Mouse (Mus musculus): ENCODE results near the gene Kmt2b. TPM values are rescaled to one million over a fixed set of nuclear protein-coding genes. Genes with fewer than 3 reads are reported as not detected.

Kmt2b gene
- polyA plus RNA-seq, 1 experiment = 14.4 TPM

GRCm38 (mm10) chr7:30629013-30629412, 40.5 kb upstream of the Kmt2b start:
- Histone ChIP-seq H3ac (ENCODE audit: control insufficient read depth, insufficient read length, low read depth) (no peak overlapping the region), H3K36me3 (ENCODE audit: control insufficient read depth, insufficient read depth) (peaks cover 4% of the 10 kb centered on the region), H3K79me3 (ENCODE audit: low read depth) (peaks cover 13% of the 10 kb centered on the region), H3K27me3 (ENCODE audit: control insufficient read depth, insufficient read depth, insufficient read length) (peaks cover 31% of the 10 kb centered on the region), H3K4me3 (ENCODE audit: insufficient read depth, poor library complexity, severe bottlenecking) (no peak overlapping the region), H3K79me2 (ENCODE audit: control insufficient read depth, insufficient read depth) (peaks cover 19% of the 10 kb centered on the region)
- TF ChIP-seq FOSL1 (IDR thresholded peaks at IDR 0.05; ENCODE audit: insufficient read depth, low read length, poor library complexity, severe bottlenecking) (no peak), CEBPB (IDR thresholded peaks at IDR 0.05; ENCODE audit: low read depth) (no peak), MYOD1 (IDR thresholded peaks at IDR 0.05; ENCODE audit: control insufficient read depth, insufficient read length, low read depth) (no peak), MAX (IDR thresholded peaks at IDR 0.05) (no peak), MYOG (IDR thresholded peaks at IDR 0.05; ENCODE audit: control insufficient read depth, extremely low read depth, insufficient read length) (no peak)

GRCm38 (mm10) chr7:30626647-30627046, 38.1 kb upstream of the Kmt2b start:
- TF ChIP-seq MAX (IDR thresholded peaks at IDR 0.05) = no peak
- TF ChIP-seq MYOG (IDR thresholded peaks at IDR 0.05; ENCODE audit: control insufficient read depth, extremely low read depth, insufficient read length) = no peak
- TF ChIP-seq CEBPB (IDR thresholded peaks at IDR 0.05; ENCODE audit: low read depth) = no peak
- TF ChIP-seq CTCF (IDR thresholded peaks at IDR 0.05; ENCODE audit: control insufficient read depth, insufficient read depth, insufficient read length) = no peak
- no peak for TF ChIP-seq MYOD1 (IDR thresholded peaks at IDR 0.05; ENCODE audit: control insufficient read depth, insufficient read length, low read depth)
- TF ChIP-seq FOSL1 (IDR thresholded peaks at IDR 0.05; ENCODE audit: insufficient read depth, low read length, poor library complexity, severe bottlenecking) = no peak
- H3K79me2 ChIP-seq (ENCODE audit: control insufficient read depth, insufficient read depth) = peaks cover 37% of the 10 kb centered on the region
- H3K27me3 ChIP-seq (ENCODE audit: control insufficient read depth, insufficient read depth, insufficient read length) = peaks cover 14% of the 10 kb centered on the region
- H3K4me3 ChIP-seq (ENCODE audit: insufficient read depth, poor library complexity, severe bottlenecking) = no peak overlapping the region
- H3ac ChIP-seq (ENCODE audit: control insufficient read depth, insufficient read length, low read depth) = no peak overlapping the region
- peaks cover 18% of the 10 kb centered on the region for H3K36me3 ChIP-seq (ENCODE audit: control insufficient read depth, insufficient read depth)
- H3K79me3 ChIP-seq (ENCODE audit: low read depth) = peaks cover 17% of the 10 kb centered on the region

GRCm38 (mm10) chr7:30625530-30626384, 37.2 kb upstream of the Kmt2b start, which contains the start of gene Cox6b1:
Cox6b1 (minus strand) TSS chr7:30626151.
- Histone ChIP-seq H3K27me3 (ENCODE audit: control insufficient read depth, insufficient read depth, insufficient read length) (peaks cover 9% of the 10 kb centered on the region), H3K36me3 (ENCODE audit: control insufficient read depth, insufficient read depth) (peaks cover 23% of the 10 kb centered on the region), H3K79me3 (ENCODE audit: low read depth) (peaks cover 20% of the 10 kb centered on the region), H3K79me2 (ENCODE audit: control insufficient read depth, insufficient read depth) (peaks cover 37% of the 10 kb centered on the region), H3ac (ENCODE audit: control insufficient read depth, insufficient read length, low read depth) (peak within 1 kb of the TSS; percentile 77), H3K4me3 (ENCODE audit: insufficient read depth, poor library complexity, severe bottlenecking) (peak within 1 kb of the TSS; percentile 84)
- TF ChIP-seq FOSL1 (IDR thresholded peaks at IDR 0.05; ENCODE audit: insufficient read depth, low read length, poor library complexity, severe bottlenecking) = no peak
- TF ChIP-seq MAX (IDR thresholded peaks at IDR 0.05) = peak; percentile 44

DNA sequence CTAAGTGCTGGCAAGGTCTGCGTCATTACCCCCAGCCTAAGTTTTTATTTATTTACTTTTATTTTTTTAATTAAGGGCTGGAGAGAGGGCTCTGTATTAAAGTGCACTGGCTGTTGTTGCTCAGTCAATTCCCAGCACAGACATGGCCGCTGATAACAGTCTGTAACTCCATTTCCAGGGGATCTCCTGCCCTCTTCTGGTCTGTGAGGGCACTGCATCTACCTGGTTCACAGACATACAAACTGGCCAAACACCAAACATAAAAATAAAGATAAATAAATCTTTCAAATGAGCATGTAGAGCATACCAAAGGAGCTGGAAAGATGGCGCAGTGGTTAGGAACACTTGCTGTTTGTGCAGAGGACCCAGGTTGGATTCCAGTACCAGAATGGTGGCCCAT, 30.7 kb upstream of the Kmt2b start:
- no peak overlapping the region for H3ac ChIP-seq (ENCODE audit: control insufficient read depth, insufficient read length, low read depth)
- H3K79me3 ChIP-seq (ENCODE audit: low read depth) = peaks cover 7% of the 10 kb centered on the region
- no peaks in the 10 kb centered on the region for H3K27me3 ChIP-seq (ENCODE audit: control insufficient read depth, insufficient read depth, insufficient read length)
- no peak overlapping the region for H3K4me3 ChIP-seq (ENCODE audit: insufficient read depth, poor library complexity, severe bottlenecking)
- peaks cover 25% of the 10 kb centered on the region for H3K79me2 ChIP-seq (ENCODE audit: control insufficient read depth, insufficient read depth)
- TF ChIP-seq MYOD1 (IDR thresholded peaks at IDR 0.05; ENCODE audit: control insufficient read depth, insufficient read length, low read depth) (no peak), MAX (IDR thresholded peaks at IDR 0.05) (no peak), USF1 (IDR thresholded peaks at IDR 0.05; ENCODE audit: low read depth) (no peak), MYOG (IDR thresholded peaks at IDR 0.05; ENCODE audit: control insufficient read depth, extremely low read depth, insufficient read length) (no peak), CEBPB (IDR thresholded peaks at IDR 0.05; ENCODE audit: low read depth) (no peak)
- H3K36me3 ChIP-seq (ENCODE audit: control insufficient read depth, insufficient read depth) = peaks cover 41% of the 10 kb centered on the region

DNA sequence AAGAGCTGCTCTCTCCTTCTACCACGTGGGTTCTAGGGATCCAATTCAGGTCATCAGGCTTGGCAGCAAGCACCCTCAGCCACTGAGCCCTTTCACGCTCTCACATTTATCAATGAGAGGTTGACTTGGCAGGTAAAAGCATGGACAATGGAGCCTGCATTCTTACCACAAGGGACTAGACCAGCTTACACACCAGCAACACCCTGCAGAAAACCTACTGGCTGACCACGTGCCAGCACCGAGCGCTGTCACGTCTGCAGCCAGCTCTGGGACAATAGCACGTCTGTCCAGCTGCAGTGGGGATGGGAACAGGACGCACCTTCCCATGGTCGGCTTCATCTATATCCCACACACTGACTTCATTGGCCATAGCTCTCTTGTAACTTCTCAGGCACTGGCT, 30.1 kb upstream of the Kmt2b start:
- H3K36me3 ChIP-seq (ENCODE audit: control insufficient read depth, insufficient read depth) = peaks cover 37% of the 10 kb centered on the region
- peaks cover 20% of the 10 kb centered on the region for H3K79me2 ChIP-seq (ENCODE audit: control insufficient read depth, insufficient read depth)
- H3K4me3 ChIP-seq (ENCODE audit: insufficient read depth, poor library complexity, severe bottlenecking) = no peak overlapping the region
- peaks cover 5% of the 10 kb centered on the region for H3K79me3 ChIP-seq (ENCODE audit: low read depth)
- H3K27me3 ChIP-seq (ENCODE audit: control insufficient read depth, insufficient read depth, insufficient read length) = no peaks in the 10 kb centered on the region
- no peak overlapping the region for H3ac ChIP-seq (ENCODE audit: control insufficient read depth, insufficient read length, low read depth)
- TF ChIP-seq MYOD1 (IDR thresholded peaks at IDR 0.05; ENCODE audit: control insufficient read depth, insufficient read length, low read depth) = no peak
- no peak for TF ChIP-seq CEBPB (IDR thresholded peaks at IDR 0.05; ENCODE audit: low read depth)
- TF ChIP-seq MAX (IDR thresholded peaks at IDR 0.05) = no peak

DNA sequence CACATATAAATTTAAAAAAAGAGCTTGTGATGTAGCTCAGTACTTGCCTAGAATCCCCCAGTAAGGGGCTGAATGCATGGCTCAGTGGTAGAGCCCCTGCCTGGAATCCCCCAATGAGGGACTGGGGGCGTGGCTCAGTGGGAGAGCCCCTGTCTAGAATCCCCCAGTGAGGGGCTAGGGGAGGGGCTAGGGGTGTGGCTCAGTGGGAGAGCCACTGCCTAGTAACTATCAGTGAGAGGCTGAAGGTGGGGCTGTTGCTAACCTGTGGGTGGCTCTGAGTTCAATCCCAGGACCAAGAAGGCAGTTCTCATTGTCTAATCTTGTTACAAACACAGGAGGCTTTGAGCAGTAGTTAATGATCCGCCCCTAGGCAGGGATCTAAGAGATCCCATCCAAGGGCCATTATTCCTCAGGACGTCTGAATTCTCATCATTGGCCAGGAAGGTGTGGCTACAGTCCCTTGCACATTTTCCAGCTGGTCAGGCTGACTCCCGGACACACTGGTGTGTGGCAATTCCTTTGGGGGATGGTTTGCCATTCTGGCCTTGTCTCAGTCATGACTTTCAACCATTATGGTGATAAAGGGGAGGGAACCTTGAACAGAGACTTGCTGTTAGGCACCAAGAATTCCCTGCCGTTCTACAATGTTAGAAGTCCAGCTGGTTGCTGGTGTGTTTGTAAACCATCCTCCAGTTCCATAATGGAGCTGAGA, 26.7 kb upstream of the Kmt2b start:
- TF ChIP-seq USF1 (IDR thresholded peaks at IDR 0.05; ENCODE audit: low read depth) (no peak), MAX (IDR thresholded peaks at IDR 0.05) (no peak), CTCF (IDR thresholded peaks at IDR 0.05; ENCODE audit: control insufficient read depth, insufficient read depth, insufficient read length) (no peak), MYOG (IDR thresholded peaks at IDR 0.05; ENCODE audit: control insufficient read depth, extremely low read depth, insufficient read length) (no peak), MYOD1 (IDR thresholded peaks at IDR 0.05; ENCODE audit: control insufficient read depth, insufficient read length, low read depth) (no peak), CEBPB (IDR thresholded peaks at IDR 0.05; ENCODE audit: low read depth) (no peak), FOSL1 (IDR thresholded peaks at IDR 0.05; ENCODE audit: insufficient read depth, low read length, poor library complexity, severe bottlenecking) (no peak)
- Histone ChIP-seq H3K4me3 (ENCODE audit: insufficient read depth, poor library complexity, severe bottlenecking) (no peak overlapping the region), H3K79me3 (ENCODE audit: low read depth) (no peaks in the 10 kb centered on the region), H3K27me3 (ENCODE audit: control insufficient read depth, insufficient read depth, insufficient read length) (no peaks in the 10 kb centered on the region), H3K36me3 (ENCODE audit: control insufficient read depth, insufficient read depth) (peaks cover 18% of the 10 kb centered on the region), H3ac (ENCODE audit: control insufficient read depth, insufficient read length, low read depth) (no peak overlapping the region), H3K79me2 (ENCODE audit: control insufficient read depth, insufficient read depth) (peaks cover 6% of the 10 kb centered on the region)

Data from C2C12 (cell line).